Mouse (Mus musculus): ENCODE results near the gene Wdr34.

Gene Wdr34

DNA sequence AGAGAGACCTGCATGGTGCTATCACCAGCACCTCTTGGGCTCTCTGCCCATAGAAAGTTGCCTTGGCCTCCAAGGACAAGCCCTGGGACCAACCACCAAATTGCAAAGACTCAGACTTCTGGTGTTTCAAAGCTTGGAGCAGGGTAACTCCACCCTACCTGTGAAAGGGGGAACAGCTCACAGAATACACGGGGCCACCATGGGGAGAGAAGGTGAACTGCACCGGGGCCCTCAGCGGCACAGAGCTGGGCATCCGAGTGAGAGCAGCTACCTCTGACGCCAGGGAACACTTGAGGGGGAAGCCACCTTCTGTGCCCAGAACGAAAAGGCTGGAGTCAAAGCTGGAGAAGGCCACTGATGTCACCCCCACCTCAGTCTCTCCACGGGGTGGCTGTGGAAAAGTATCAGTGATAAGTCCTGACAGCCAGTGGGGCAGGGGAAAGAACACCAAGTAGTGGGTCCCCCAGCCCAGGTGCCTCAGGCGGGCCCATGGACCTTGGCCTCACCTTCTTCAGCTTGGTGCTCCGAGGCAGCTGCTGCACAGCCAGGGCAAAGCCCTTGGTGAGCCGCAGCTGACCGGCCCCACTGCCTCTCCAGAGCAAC, 16.3 kb downstream of the Wdr34 start:
- DNase-seq (ENCODE audit: low spot score in 2 of 2) = no peak

DNA sequence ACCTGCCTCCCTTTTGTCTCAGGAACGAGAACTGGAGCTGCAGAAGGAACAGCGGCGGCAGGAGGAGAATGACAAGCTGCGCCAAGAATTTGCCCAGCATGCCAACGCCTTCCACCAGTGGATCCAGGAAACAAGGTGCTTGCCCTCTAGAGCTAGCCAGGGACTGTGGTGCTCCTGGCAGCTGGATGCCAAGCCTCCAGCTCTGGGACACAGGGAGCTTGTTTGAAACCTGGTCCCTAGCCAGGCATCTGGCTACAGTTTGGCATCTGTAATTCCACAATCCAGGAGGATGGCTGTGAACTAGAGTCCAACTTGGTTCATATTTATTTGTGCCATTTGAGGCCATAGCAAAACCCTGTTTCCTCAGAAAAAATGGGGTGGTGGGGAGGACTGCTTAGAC, 21.7 kb downstream of the Wdr34 start:
- DNase-seq (ENCODE audit: low spot score in 2 of 2) = no peak

DNA sequence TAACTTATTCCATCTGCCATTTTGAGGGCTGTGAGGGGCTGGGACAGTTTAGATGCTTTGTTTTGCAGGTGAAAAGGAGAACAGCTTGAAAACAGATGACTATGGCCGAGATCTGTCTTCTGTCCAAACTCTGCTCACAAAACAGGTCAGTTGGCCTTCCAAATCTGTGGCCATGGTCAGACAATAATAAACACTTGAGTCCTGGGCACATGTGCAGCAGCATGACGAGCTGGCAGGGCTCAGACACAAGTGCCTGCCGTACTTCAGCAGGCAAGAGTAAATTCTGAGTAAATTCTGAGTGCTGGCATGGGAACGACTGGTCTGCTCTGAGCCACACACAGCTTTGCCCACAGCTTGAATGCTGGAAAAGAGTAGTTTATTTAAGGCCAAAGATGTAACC, 23.2 kb downstream of the Wdr34 start:
- no peak for DNase-seq (ENCODE audit: low spot score in 2 of 2)

DNA sequence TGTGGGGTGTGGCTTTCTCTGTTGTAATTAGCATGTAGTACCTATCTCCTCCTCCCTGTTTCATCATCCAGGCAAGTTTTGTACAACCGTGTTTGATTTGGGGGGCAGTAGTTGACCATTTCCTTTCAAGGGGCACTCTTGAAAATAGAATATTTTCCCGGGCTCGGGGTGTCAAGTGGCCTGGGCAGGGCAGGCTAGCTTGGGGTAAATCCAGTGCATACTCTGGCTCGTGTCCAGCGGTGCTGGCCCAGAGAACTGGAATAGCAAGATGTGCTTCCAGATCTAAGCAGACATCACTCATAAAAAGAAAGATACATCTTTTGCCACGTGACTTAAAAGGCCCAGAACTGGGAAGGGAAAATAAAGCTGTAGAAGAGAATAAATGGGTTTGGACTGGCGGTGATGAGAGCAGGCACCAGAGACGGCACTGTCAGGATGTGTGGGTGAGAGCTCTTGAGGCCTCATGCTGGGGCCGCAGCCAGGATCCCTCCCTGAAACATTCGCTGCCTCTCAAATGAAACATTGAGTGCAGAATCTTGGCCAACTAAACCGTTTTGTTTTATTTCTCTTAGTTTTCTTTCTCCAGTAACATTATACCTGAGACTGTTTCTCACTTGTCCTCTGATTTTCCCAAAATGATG, 34.2 kb downstream of the Wdr34 start:
- DNase-seq (ENCODE audit: low spot score in 2 of 2) = peak in 1 of 2 experiments; percentile 43

DNA sequence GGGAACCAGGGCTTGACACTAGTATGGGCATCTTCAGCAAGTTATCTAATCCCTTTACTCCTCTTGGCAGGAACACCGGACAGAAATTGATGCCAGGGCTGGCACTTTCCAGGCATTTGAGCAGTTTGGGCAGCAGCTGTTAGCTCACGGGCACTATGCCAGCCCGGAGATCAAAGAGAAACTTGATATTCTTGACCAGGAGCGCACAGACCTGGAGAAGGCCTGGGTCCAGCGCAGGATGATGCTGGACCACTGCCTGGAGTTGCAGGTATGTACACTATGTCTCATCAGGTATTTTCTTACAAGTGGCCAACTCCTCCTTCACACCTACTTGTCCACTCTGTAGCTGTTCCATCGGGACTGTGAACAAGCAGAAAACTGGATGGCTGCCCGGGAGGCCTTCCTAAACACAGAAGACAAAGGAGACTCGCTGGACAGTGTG, 37.8 kb downstream of the Wdr34 start:
- DNase-seq (ENCODE audit: low spot score in 2 of 2) = peak; percentile 8 to 64

DNA sequence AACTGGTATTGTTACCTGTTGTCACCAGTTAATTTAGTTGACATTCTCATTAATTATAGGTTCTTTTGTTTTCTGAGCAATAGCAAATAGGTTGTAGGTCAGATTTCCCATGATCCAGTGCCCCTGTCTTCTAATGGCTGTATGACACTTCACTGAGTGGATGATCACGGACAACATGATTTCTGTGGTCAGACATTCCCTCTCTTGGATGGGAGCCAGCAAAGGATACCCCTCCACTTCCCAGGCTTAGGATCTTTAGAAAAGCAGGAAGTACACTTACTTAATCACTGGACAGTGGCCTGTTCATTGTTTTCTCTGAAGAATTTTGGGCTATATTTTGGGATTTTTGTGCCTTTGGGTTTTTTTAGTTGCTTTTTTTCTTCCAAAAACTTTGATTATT, 39.6 kb downstream of the Wdr34 start:
- DNase-seq (ENCODE audit: low spot score in 2 of 2) = no peak

DNA sequence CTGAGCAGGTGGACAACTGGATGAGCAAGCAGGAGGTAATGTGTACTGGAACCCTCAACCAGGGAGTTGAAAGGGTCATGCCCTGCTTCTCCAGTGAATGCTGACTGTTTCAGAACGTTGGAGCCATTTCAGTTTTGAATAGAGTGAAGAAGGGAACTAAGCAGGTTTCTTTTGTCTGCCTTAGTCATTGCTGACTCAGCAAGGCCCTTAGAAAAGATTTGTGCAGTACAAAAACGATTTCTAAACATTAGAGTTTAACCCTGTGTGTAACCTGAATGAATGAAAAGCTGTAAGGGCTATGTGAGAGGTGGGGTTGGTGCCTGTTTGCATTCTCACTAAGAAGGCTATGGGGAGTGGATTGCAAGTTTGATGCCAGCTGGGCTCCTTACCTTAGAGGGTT, 56.7 kb downstream of the Wdr34 start:
- DNase-seq (ENCODE audit: low spot score in 2 of 2) = no peak
